Mouse (Mus musculus): ENCODE data around the gene AC124502.3. TPM values are rescaled to one million over a fixed set of nuclear protein-coding genes. Genes with fewer than 3 reads are reported as not detected.
A peak's percentile ranks its signal among the peaks of the same experiment; 100 is the strongest.

AC124502.3 gene
- polyA plus RNA-seq, 1 experiment from 2014 or later: 3.6 TPM

DNA sequence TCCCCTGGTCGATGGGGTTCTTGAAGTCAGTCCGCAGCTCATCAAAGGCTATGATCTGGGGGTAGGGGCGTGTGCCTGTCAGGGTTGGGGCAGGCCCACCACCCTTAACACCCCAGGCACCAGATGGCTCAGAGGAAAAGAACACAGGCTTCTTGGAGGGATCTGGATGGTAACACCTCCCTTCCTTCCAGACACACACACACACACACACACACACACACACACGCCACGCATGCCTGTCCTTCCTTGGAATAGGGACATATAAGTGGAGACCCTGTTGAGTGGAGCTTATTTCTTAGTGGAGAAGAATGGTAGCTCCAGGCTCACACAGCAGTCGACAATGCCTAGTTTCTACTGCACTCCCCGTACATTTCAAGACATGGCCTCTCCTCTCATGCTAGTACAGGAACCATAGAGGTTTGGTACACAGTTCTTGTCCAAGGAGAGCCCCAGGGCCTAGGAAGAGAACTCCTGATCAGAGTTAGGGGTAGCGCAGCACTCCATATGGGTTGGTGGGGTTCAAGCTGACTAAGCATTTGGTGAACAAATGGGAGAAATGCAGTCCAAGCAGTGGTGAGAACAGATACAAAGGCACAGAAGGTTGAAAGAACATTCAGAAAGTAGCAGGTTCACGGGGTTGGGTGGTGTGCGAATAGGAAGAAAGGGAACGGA is 56.2 kb downstream of the AC124502.3 start:
- peaks cover 64% of the 10 kb centered on the region for H3K4me1 ChIP-seq
- WGBS: 26% methylated on average over 11 of the region's 11 CpGs
- ATAC-seq (replicated peaks): peak; percentile 1; the same call in 1 of the 2 replicates
- H3K4me2 ChIP-seq: peak overlapping the region; percentile 93
- H3K27me3 ChIP-seq (replicated peaks): no peaks in the 10 kb centered on the region
- no peaks in the 10 kb centered on the region for H3K9me3 ChIP-seq
- peak overlapping the region; percentile 96 for H3K4me3 ChIP-seq
- peak overlapping the region; percentile 99 for H3K27ac ChIP-seq
- H3K9ac ChIP-seq: peak overlapping the region; percentile 100
- peaks cover 16% of the 10 kb centered on the region for H3K36me3 ChIP-seq (replicated peaks)

- Histone ChIP-seq H3K9ac (peak overlapping the region; percentile 100), H3K4me3 (peak overlapping the region; percentile 96), H3K4me2 (peak overlapping the region; percentile 93), H3K4me1 (peaks cover 66% of the 10 kb centered on the region), H3K36me3 (replicated peaks) (peaks cover 18% of the 10 kb centered on the region), H3K9me3 (no peaks in the 10 kb centered on the region), H3K27me3 (replicated peaks) (no peaks in the 10 kb centered on the region), H3K27ac (peak overlapping the region; percentile 99)
- ATAC-seq (replicated peaks): no peak
- 11% methylated on average over 9 of the region's 9 CpGs for WGBS
Measured at GRCm38 (mm10) chr19:5095887-5096474, 57.3 kb downstream of the AC124502.3 start.

DNA sequence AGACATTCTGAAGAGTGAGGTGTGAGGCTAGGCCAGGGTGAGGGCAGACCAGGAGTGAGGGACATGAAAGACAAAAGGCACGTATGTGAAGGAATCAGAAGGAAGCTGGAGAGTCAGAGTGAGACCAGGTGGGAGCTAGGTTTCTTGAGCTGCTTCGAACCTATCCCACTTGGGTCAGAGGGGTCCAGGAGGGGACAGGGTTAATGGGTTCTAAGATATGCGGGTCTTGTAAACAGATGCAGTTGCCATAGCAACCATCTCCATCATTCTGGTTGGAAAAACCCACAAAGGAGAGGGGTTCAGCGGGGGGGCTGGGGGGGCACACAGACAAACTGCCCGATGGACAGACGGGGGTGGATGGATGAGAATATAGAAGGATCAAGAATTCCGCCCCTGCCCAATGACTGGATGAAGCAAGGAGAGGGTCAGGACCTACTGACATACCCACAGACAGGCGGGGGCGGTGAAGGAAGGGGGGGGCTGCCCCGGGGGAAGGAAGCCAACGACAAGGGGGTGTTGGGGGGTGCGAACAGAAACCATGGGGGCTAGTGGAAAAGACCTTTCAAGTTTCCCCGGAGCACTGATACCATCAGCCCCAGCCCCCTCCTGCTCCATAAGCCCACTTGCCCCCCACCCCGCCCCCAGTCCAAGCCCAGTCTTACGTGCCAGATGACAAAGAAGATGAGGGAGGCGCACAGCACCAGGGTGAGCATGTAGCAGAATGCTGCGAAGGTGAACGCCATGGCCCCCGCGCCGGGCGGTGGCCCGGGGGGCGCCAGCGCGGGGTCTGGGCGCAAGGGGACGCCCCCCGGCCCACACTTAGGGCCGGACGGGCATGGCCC is 59.1 kb downstream of the AC124502.3 start:
- peak overlapping the region; percentile 96 for H3K4me3 ChIP-seq
- peak overlapping the region; percentile 100 for H3K9ac ChIP-seq
- H3K36me3 ChIP-seq (replicated peaks): peaks cover 12% of the 10 kb centered on the region; the same call in 1 of the 2 replicates
- peak; percentile 22 for ATAC-seq (replicated peaks)
- no peaks in the 10 kb centered on the region for H3K27me3 ChIP-seq (replicated peaks)
- no peaks in the 10 kb centered on the region for H3K9me3 ChIP-seq
- peak overlapping the region; percentile 93 for H3K4me2 ChIP-seq
- 2% methylated on average over 31 of the region's 31 CpGs for WGBS
- H3K4me1 ChIP-seq: peaks cover 63% of the 10 kb centered on the region
- H3K27ac ChIP-seq: peak overlapping the region; percentile 99

- Histone ChIP-seq H3K4me1 (peaks cover 55% of the 10 kb centered on the region), H3K9me3 (no peaks in the 10 kb centered on the region), H3K36me3 (replicated peaks) (peaks cover 19% of the 10 kb centered on the region; the same call in 1 of the 2 replicates), H3K4me3 (peak within 1 kb of the TSS; percentile 96), H3K27me3 (replicated peaks) (no peaks in the 10 kb centered on the region), H3K9ac (peak within 1 kb of the TSS; percentile 100), H3K4me2 (peak within 1 kb of the TSS; percentile 93), H3K27ac (peak within 1 kb of the TSS; percentile 99)
- 2% methylated on average over 42 of the region's 48 CpGs for WGBS
- peak; percentile 63 for ATAC-seq (replicated peaks)
Measured at GRCm38 (mm10) chr19:5098363-5099143, 59.9 kb downstream of the AC124502.3 start, which contains the start of gene Cnih2. Cnih2 (minus strand) TSS chr19:5098521.

Other genes with a start within 250 kb of the AC124502.3 start
- 98.0 and 98.6 TPM in 2 replicates for gene Rbm4, start 245.0 kb upstream of the AC124502.3 start, polyA plus RNA-seq (2015; fragmentation: Nextera tagmentation; extraction: Ambion mirVana)
- 17.0 and 19.5 TPM in 2 replicates for gene Gm21992, start 227.3 kb upstream of the AC124502.3 start, polyA plus RNA-seq (2015; fragmentation: Nextera tagmentation; extraction: Ambion mirVana)
- gene Rbm14, start 227.3 kb upstream of the AC124502.3 start, polyA plus RNA-seq (2015; fragmentation: Nextera tagmentation; extraction: Ambion mirVana): 69.3 and 72.8 TPM in 2 replicates
- gene Ccs, start 199.6 kb upstream of the AC124502.3 start, polyA plus RNA-seq (2015; fragmentation: Nextera tagmentation; extraction: Ambion mirVana): 43.9 and 44.1 TPM in 2 replicates
- gene Ccdc87, start 199.5 kb upstream of the AC124502.3 start, polyA plus RNA-seq (2015; fragmentation: Nextera tagmentation; extraction: Ambion mirVana): 0.74 and 0.83 TPM in 2 replicates
- 83.0 and 84.3 TPM in 2 replicates for gene Ctsf, start 183.8 kb upstream of the AC124502.3 start, polyA plus RNA-seq (2015; fragmentation: Nextera tagmentation; extraction: Ambion mirVana)
- 2.2 and 2.7 TPM in 2 replicates for gene Actn3, start 161.0 kb upstream of the AC124502.3 start, polyA plus RNA-seq (2015; fragmentation: Nextera tagmentation; extraction: Ambion mirVana)
- gene Zdhhc24, start 160.2 kb upstream of the AC124502.3 start, polyA plus RNA-seq (2015; fragmentation: Nextera tagmentation; extraction: Ambion mirVana): 26.1 and 28.8 TPM in 2 replicates
- 11.7 and 12.1 TPM in 2 replicates for gene Bbs1, start 132.3 kb upstream of the AC124502.3 start, polyA plus RNA-seq (2015; fragmentation: Nextera tagmentation; extraction: Ambion mirVana)
- gene Dpp3, start 110.6 kb upstream of the AC124502.3 start, polyA plus RNA-seq (2015; fragmentation: Nextera tagmentation; extraction: Ambion mirVana): 125 TPM in 2 replicates
- 14.0 and 14.5 TPM in 2 replicates for gene Peli3, start 95.8 kb upstream of the AC124502.3 start, polyA plus RNA-seq (2015; fragmentation: Nextera tagmentation; extraction: Ambion mirVana)
- gene Mrpl11, start 76.7 kb upstream of the AC124502.3 start, polyA plus RNA-seq (2015; fragmentation: Nextera tagmentation; extraction: Ambion mirVana): 91.7 and 96.4 TPM in 2 replicates
- 0.49 and 0.67 TPM in 2 replicates for gene Npas4, start 48.6 kb upstream of the AC124502.3 start, polyA plus RNA-seq (2015; fragmentation: Nextera tagmentation; extraction: Ambion mirVana)
- gene Slc29a2, start 15.0 kb upstream of the AC124502.3 start, polyA plus RNA-seq (2015; fragmentation: Nextera tagmentation; extraction: Ambion mirVana): 12.2 and 13.6 TPM in 2 replicates
- gene B4gat1, start 65 bp upstream of the AC124502.3 start, polyA plus RNA-seq (2015; fragmentation: Nextera tagmentation; extraction: Ambion mirVana): 78.8 and 80.6 TPM in 2 replicates
- gene Brms1, start 2.5 kb downstream of the AC124502.3 start, polyA plus RNA-seq (2015; fragmentation: Nextera tagmentation; extraction: Ambion mirVana): 40.0 and 44.4 TPM in 2 replicates
- gene Rin1, start 11.6 kb downstream of the AC124502.3 start, polyA plus RNA-seq (2015; fragmentation: Nextera tagmentation; extraction: Ambion mirVana): 0.91 and 1.6 TPM in 2 replicates
- 19.7 and 24.2 TPM in 2 replicates for gene Cd248, start 29.2 kb downstream of the AC124502.3 start, polyA plus RNA-seq (2015; fragmentation: Nextera tagmentation; extraction: Ambion mirVana)
- gene Tmem151a, start 46.6 kb downstream of the AC124502.3 start, polyA plus RNA-seq (2015; fragmentation: Nextera tagmentation; extraction: Ambion mirVana): 20.3 and 21.2 TPM in 2 replicates
- gene Yif1a, start 49.6 kb downstream of the AC124502.3 start, polyA plus RNA-seq (2015; fragmentation: Nextera tagmentation; extraction: Ambion mirVana): 43.4 and 55.8 TPM in 2 replicates
- gene Cnih2, start 59.6 kb downstream of the AC124502.3 start, polyA plus RNA-seq (2015; fragmentation: Nextera tagmentation; extraction: Ambion mirVana): 480 and 492 TPM in 2 replicates
- gene Rab1b, start 68.2 kb downstream of the AC124502.3 start, polyA plus RNA-seq (2015; fragmentation: Nextera tagmentation; extraction: Ambion mirVana): 216 and 233 TPM in 2 replicates
- 76.8 and 78.4 TPM in 2 replicates for gene Klc2, start 79.7 kb downstream of the AC124502.3 start, polyA plus RNA-seq (2015; fragmentation: Nextera tagmentation; extraction: Ambion mirVana)
- 55.3 and 55.7 TPM in 2 replicates for gene Pacs1, start 234.2 kb downstream of the AC124502.3 start, polyA plus RNA-seq (2015; fragmentation: Nextera tagmentation; extraction: Ambion mirVana)

All from midbrain, embryonic 15.5 days (tissue).